Mouse (Mus musculus) thymus, adult 2 months (tissue): ENCODE data around the gene Hspb6.

ENCODE experiments used
- CTCF ChIP-seq: fragments of 200-500 bp; IDR thresholded peaks from 2 replicates; pipeline ENCODE4 v1.5.1; 2012; ENCODE audit warnings: mild to moderate bottlenecking, control low read depth, low read length, moderate library complexity, borderline replicate concordance; ENCODE audit not compliant: control insufficient read depth, poor library complexity, insufficient read depth; ENCODE audit errors: extremely low read depth
- POLR2A ChIP-seq: fragments of 200-500 bp; IDR thresholded peaks from 2 replicates; pipeline ENCODE4 v1.6.1; 2012; ENCODE audit warnings: mild to moderate bottlenecking, low read length, control low read depth, moderate library complexity; ENCODE audit not compliant: control insufficient read depth, poor library complexity, insufficient read depth; ENCODE audit errors: extremely low read depth

GRCm38 (mm10) chr7:30533941-30534632, 17.9 kb upstream of the Hspb6 start:
- TF ChIP-seq CTCF (peak; percentile 25; the same call in 1 of the 2 replicates), POLR2A (no peak)
